Mouse (Mus musculus): ENCODE results near the gene Sh3pxd2a.

DNA sequence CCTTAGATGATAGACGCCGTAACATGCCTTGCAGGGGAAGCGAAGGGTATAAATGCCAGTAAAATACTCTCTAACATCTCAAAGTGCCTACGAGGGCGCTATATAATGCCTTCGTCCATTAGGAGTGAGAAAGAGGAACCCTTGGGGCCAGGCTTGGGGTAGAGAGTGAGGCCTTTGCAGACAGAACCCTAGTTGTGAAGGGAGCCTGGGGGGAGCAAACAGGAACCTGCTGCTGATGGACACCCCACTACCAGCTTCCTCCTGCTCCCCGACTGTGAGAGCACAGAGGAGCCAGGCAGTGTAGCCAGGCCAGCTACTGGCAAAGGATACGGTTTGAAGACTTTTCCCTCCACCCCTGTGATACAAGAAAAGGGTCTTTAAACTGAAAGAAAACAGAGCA lies 200.6 kb downstream of the Sh3pxd2a start:
- TF ChIP-seq POLR2A (IDR thresholded peaks at IDR 0.05; ENCODE audit: low read depth, low read length) (no peak), CTCF (IDR thresholded peaks at IDR 0.05; ENCODE audit: borderline replicate concordance, insufficient read depth, low read length) (no peak)
